Mouse (Mus musculus): ENCODE measurements around the gene Trim45.

DNA sequence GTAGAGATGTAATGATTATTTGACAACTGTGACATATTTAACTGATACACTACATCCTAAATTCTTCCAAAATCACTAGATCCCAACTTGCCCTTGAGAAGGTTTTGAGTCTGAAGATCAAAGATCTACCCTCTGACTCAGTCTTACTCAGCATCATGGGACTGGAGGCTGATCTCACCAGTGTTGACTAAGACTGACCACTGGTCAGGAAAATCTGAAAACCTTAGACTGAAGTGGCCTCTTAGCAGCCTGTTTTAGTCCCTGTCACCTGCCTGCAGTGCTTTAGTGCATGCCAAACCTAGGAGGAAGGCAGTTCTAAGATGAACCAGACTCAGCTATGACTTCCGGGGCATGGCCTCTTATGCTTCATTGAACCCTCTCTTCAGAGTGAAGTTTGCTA lies 32.8 kb upstream of the Trim45 start:
- TF ChIP-seq POLR2A (IDR thresholded peaks at IDR 0.05; ENCODE audit: insufficient read depth, low read depth, low read length) (no peak), CTCF (IDR thresholded peaks at IDR 0.05) (no peak)

All from heart, adult 2 months (tissue).